Mouse (Mus musculus) bone marrow, adult 2 months (tissue): ENCODE data around the gene Evi5.

Source experiments
- CTCF ChIP-seq: fragments of 200-500 bp; IDR thresholded peaks from 2 replicates; pipeline ENCODE4 v1.5.1; 2011; ENCODE audit warnings: low read length, control low read depth; ENCODE audit not compliant: control insufficient read depth, insufficient read depth
- POLR2A ChIP-seq: fragments of 200-500 bp; IDR thresholded peaks from 2 replicates; pipeline ENCODE4 v1.6.1; 2011; ENCODE audit warnings: low read depth, mild to moderate bottlenecking, control low read depth, low read length, borderline replicate concordance; ENCODE audit not compliant: control insufficient read depth

- TF ChIP-seq POLR2A, result no peak
- TF ChIP-seq CTCF, result no peak
Observed at GRCm38 (mm10) chr5:107775875-107776274, 99.0 kb downstream of the Evi5 start.
